Mouse (Mus musculus) forebrain, postnatal 0 days (tissue): Measurements from ENCODE around the gene Fkbp11. TPM values are rescaled to one million over a fixed set of nuclear protein-coding genes. Genes with fewer than 3 reads are reported as not detected.

Source experiments
- ATAC-seq: fragments of 200-750 bp; cut with Nextera tagmentation; 2 replicates; pipeline ENCODE4 v1.8.0; 2017; ENCODE audit warnings: mild to moderate bottlenecking, moderate library complexity
- DNase-seq: peaks from one replicate; pipeline ENCODE4 v3.0.0-alpha.2; 2015
- H3K27ac ChIP-seq: fragments of 300-500 bp; sonication (generic); 2 replicates; pipeline ENCODE4 v1.5.1; 2014; ENCODE audit warnings: low read depth, mild to moderate bottlenecking, antibody characterized with exemption, low read length, moderate library complexity, mixed read lengths
- H3K27me3 ChIP-seq: fragments of 300-500 bp; sonication (generic); 2 replicates; pipeline ENCODE4 v1.6.1; 2014; ENCODE audit warnings: mild to moderate bottlenecking, low read length, mixed read lengths; ENCODE audit not compliant: insufficient read depth
- H3K36me3 ChIP-seq: fragments of 300-500 bp; sonication (generic); 2 replicates; pipeline ENCODE4 v1.6.1; 2014; ENCODE audit warnings: mild to moderate bottlenecking, moderate library complexity; ENCODE audit not compliant: insufficient read depth
- H3K4me1 ChIP-seq: fragments of 300-500 bp; sonication (generic); 2 replicates; pipeline ENCODE4 v1.6.1; 2014; ENCODE audit warnings: antibody characterized with exemption; ENCODE audit not compliant: insufficient read depth
- H3K4me2 ChIP-seq: fragments of 300-500 bp; sonication (generic); 2 replicates; pipeline ENCODE4 v1.6.1; 2014; ENCODE audit warnings: low read depth, mild to moderate bottlenecking, moderate library complexity
- H3K4me3 ChIP-seq: fragments of 300-500 bp; sonication (generic); 2 replicates; pipeline ENCODE4 v1.5.1; 2014; ENCODE audit warnings: low read depth, low read length, mixed read lengths
- H3K9ac ChIP-seq: fragments of 300-500 bp; sonication (generic); 2 replicates; pipeline ENCODE4 v1.6.1; 2014; ENCODE audit warnings: mild to moderate bottlenecking
- H3K9me3 ChIP-seq: fragments of 300-500 bp; sonication (generic); 2 replicates; pipeline ENCODE4 v1.6.1; 2016; ENCODE audit warnings: low read length
- CTCF ChIP-seq: sonication (generic); IDR thresholded peaks from 2 replicates; pipeline ENCODE4 v1.5.1; 2016; ENCODE audit warnings: antibody characterized with exemption, control low read depth, low read depth
- WGBS: fragments of 180-500 bp; shearing (Covaris S2); extraction: QIAGEN DNeasy Blood & Tissue Kit; methylation state at CpG from one replicate; pipeline ENCODE4 v1.1.7; 2014; 5-methylcytosine and 5-hydroxymethylcytosine counted together
- polyA plus RNA-seq: library from polyadenylated mRNA; unstranded; fragments of >200 nt; fragmentation: Nextera tagmentation; extraction: Ambion mirVana; gene quantifications from 2 replicates; pipeline ENCODE4 v1.2.1, GENCODE M21; 2015
- total RNA-seq: library from RNA; depleted of rRNA; stranded (reverse); fragments of >200 nt; gene quantifications from 2 replicates; pipeline ENCODE4 v1.2.3, GENCODE M21; 2014; rRNA removed

Gene Fkbp11
- total and polyA plus RNA-seq, 2 experiments from 2014 or later, result 0.90 to 5.2 TPM

DNA sequence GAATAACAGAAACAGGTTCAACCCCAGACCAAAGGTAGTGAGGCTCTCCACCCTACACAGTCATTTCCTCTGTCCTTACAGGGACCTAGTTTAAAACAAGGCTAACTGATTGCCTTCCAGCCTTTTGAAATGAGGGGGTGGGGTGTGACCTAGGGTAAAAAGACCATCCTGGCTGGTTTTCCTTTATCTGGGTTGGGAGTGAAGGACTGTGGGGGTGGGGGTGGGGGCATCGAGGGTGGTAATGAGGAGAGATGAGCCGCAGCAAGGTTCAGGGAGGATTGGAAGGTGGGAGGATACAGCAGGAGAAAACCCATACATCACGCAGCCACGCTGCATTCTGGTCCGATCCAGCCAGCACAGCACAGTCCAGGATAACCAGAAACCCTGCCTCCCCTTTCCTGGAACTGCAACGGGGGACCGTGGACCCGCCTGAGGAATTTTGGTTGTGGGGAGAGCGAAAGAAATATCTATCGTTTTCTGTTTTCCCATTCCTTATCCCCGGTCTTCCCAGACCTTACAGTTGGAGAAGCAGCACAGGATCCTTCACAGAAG is 52.9 kb downstream of the Fkbp11 start:
- DNase-seq (no peak), ATAC-seq (peak; percentile 30; the same call in 1 of the 2 replicates)
- peaks cover 7% of the 10 kb centered on the region; the same call in 1 of the 2 replicates for H3K36me3 ChIP-seq
- TF ChIP-seq CTCF, result no peak
- peak overlapping the region; percentile 89 for H3K4me2 ChIP-seq
- peak overlapping the region; percentile 59 for H3K9ac ChIP-seq
- H3K27me3 ChIP-seq, result no peaks in the 10 kb centered on the region
- no peaks in the 10 kb centered on the region for H3K9me3 ChIP-seq
- peak overlapping the region; percentile 53 for H3K4me3 ChIP-seq
- 8% methylated on average over 11 of the region's 11 CpGs for WGBS
- peaks cover 12% of the 10 kb centered on the region for H3K4me1 ChIP-seq
- peak overlapping the region; percentile 84 for H3K27ac ChIP-seq

Other genes starting within 250 kb of the Fkbp11 start
- not detected in 2 replicates for gene Lalba, start 245.5 kb downstream of the Fkbp11 start, total RNA-seq
- gene Lalba, start 245.5 kb downstream of the Fkbp11 start, polyA plus RNA-seq, result not detected in 2 replicates
- not detected in 2 replicates for gene Olfr279, start 235.8 kb downstream of the Fkbp11 start, total RNA-seq
- not detected in 2 replicates for gene Olfr279, start 235.8 kb downstream of the Fkbp11 start, polyA plus RNA-seq
- 69.9 and 74.1 TPM in 2 replicates for gene Kansl2, start 193.9 kb downstream of the Fkbp11 start, total RNA-seq
- 109 and 110 TPM in 2 replicates for gene Kansl2, start 193.9 kb downstream of the Fkbp11 start, polyA plus RNA-seq
- 51.1 and 52.0 TPM in 2 replicates for gene Ccnt1, start 157.3 kb downstream of the Fkbp11 start, total RNA-seq
- 35.5 and 47.0 TPM in 2 replicates for gene Ccnt1, start 157.3 kb downstream of the Fkbp11 start, polyA plus RNA-seq
- gene 4930415O20Rik, start 157.2 kb downstream of the Fkbp11 start, total RNA-seq, result not detected in 2 replicates
- 0.51 TPM in 1 of 2 replicates, not detected in the other for gene 4930415O20Rik, start 157.2 kb downstream of the Fkbp11 start, polyA plus RNA-seq
- gene Adcy6, start 118.1 kb downstream of the Fkbp11 start, total RNA-seq, result 39.2 and 42.3 TPM in 2 replicates
- 1.9 and 5.4 TPM in 2 replicates for gene Adcy6, start 118.1 kb downstream of the Fkbp11 start, polyA plus RNA-seq
- 191 and 201 TPM in 2 replicates for gene Cacnb3, start 97.4 kb downstream of the Fkbp11 start, total RNA-seq
- gene Cacnb3, start 97.4 kb downstream of the Fkbp11 start, polyA plus RNA-seq, result 133 and 139 TPM in 2 replicates
- 54.9 and 70.6 TPM in 2 replicates for gene Ddx23, start 65.3 kb downstream of the Fkbp11 start, total RNA-seq
- 11.9 and 13.8 TPM in 2 replicates for gene Ddx23, start 65.3 kb downstream of the Fkbp11 start, polyA plus RNA-seq
- 34.1 and 56.6 TPM in 2 replicates for gene Rnd1, start 50.7 kb downstream of the Fkbp11 start, total RNA-seq
- 20.9 and 24.1 TPM in 2 replicates for gene Rnd1, start 50.7 kb downstream of the Fkbp11 start, polyA plus RNA-seq
- gene Ccdc65, start 20.0 kb downstream of the Fkbp11 start, total RNA-seq, result 6.1 and 8.2 TPM in 2 replicates
- gene Ccdc65, start 20.0 kb downstream of the Fkbp11 start, polyA plus RNA-seq, result 5.6 and 10.5 TPM in 2 replicates
- 99.6 and 116 TPM in 2 replicates for gene Arf3, start 35.0 kb upstream of the Fkbp11 start, total RNA-seq
- 62.5 and 104 TPM in 2 replicates for gene Arf3, start 35.0 kb upstream of the Fkbp11 start, polyA plus RNA-seq
- 0.31 and 1.1 TPM in 2 replicates for gene Wnt10b, start 50.0 kb upstream of the Fkbp11 start, total RNA-seq
- gene Wnt10b, start 50.0 kb upstream of the Fkbp11 start, polyA plus RNA-seq, result not detected in 2 replicates
- not detected in 2 replicates for gene Wnt1, start 61.7 kb upstream of the Fkbp11 start, total RNA-seq
- 0.33 and 0.35 TPM in 2 replicates for gene Wnt1, start 61.7 kb upstream of the Fkbp11 start, polyA plus RNA-seq
- gene Ddn, start 81.3 kb upstream of the Fkbp11 start, total RNA-seq, result 36.3 and 49.6 TPM in 2 replicates
- gene Ddn, start 81.3 kb upstream of the Fkbp11 start, polyA plus RNA-seq, result 2.2 TPM in 2 replicates
- 46.5 and 48.3 TPM in 2 replicates for gene Prkag1, start 103.3 kb upstream of the Fkbp11 start, total RNA-seq
- 55.0 and 58.4 TPM in 2 replicates for gene Prkag1, start 103.3 kb upstream of the Fkbp11 start, polyA plus RNA-seq
- gene Kmt2d, start 143.0 kb upstream of the Fkbp11 start, total RNA-seq, result 22.7 and 25.8 TPM in 2 replicates
- gene Kmt2d, start 143.0 kb upstream of the Fkbp11 start, polyA plus RNA-seq, result 2.9 and 6.2 TPM in 2 replicates
- 16.5 and 20.7 TPM in 2 replicates for gene Rhebl1, start 166.3 kb upstream of the Fkbp11 start, total RNA-seq
- 34.1 and 37.5 TPM in 2 replicates for gene Rhebl1, start 166.3 kb upstream of the Fkbp11 start, polyA plus RNA-seq
- 0.15 and 0.76 TPM in 2 replicates for gene Dhh, start 170.3 kb upstream of the Fkbp11 start, total RNA-seq
- gene Dhh, start 170.3 kb upstream of the Fkbp11 start, polyA plus RNA-seq, result 0.25 and 0.58 TPM in 2 replicates
- 44.1 and 59.3 TPM in 2 replicates for gene Lmbr1l, start 190.0 kb upstream of the Fkbp11 start, total RNA-seq
- gene Lmbr1l, start 190.0 kb upstream of the Fkbp11 start, polyA plus RNA-seq, result 20.1 and 22.4 TPM in 2 replicates
- 1,927 and 1,958 TPM in 2 replicates for gene Tuba1b, start 206.4 kb upstream of the Fkbp11 start, total RNA-seq
- 1,265 and 1,341 TPM in 2 replicates for gene Tuba1b, start 206.4 kb upstream of the Fkbp11 start, polyA plus RNA-seq
- gene Gm49450, start 225.4 kb upstream of the Fkbp11 start, total RNA-seq, result 1,610 and 2,499 TPM in 2 replicates
- gene Gm49450, start 225.4 kb upstream of the Fkbp11 start, polyA plus RNA-seq, result not detected in 2 replicates
- gene Tuba1a, start 225.5 kb upstream of the Fkbp11 start, total RNA-seq, result 18,820 and 21,160 TPM in 2 replicates
- 18,258 and 23,279 TPM in 2 replicates for gene Tuba1a, start 225.5 kb upstream of the Fkbp11 start, polyA plus RNA-seq